Mouse (Mus musculus) stomach, postnatal 0 days (tissue): ENCODE data around the gene Lama5.

Experiments used
- CTCF ChIP-seq: IDR thresholded peaks from 2 replicates; pipeline ENCODE4 v1.5.1; 2016; ENCODE audit warnings: antibody characterized with exemption, low read depth, mild to moderate bottlenecking, moderate library complexity
- EP300 ChIP-seq: optimal IDR thresholded peaks from 2 replicates; pipeline ENCODE3; 2016; ENCODE audit warnings: antibody characterized with exemption

- peak; percentile 74 for TF ChIP-seq CTCF
- no peak for TF ChIP-seq EP300
Observed at GRCm38 (mm10) chr2:180207840-180208239, 17.8 kb downstream of the Lama5 start.
